Mouse (Mus musculus): ENCODE data around the gene Ppp2r5a.
"Not testable (repeated sequence)": the region's sequence is repeated elsewhere in the genome, so short reads cannot be mapped to it uniquely, and the experiment has no call there.

Ppp2r5a gene

DNA sequence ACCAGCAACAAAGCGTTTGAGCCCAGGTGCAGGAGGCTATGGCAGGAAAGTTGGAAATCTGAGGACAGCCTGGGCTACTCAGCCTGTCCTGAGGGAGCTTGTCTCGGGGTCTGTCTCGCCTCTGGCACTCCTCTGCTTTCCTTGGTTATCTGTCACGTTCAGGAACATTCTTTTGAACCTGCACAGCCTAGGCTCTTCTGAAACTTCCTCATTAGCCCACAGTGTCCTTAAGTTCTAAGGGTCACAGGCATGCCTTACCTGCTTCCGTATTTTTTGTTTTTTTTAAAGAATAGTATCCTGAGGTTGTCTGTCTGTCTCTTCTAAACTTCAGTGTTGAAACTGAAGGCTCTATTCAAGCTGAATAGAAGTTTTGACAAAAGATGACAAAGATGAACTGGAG, at the start of gene Ppp2r5a:
TSS of gene Ppp2r5a (minus strand) at position 199 of the 400 bp plus-strand sequence.
- no peak for DNase-seq (ENCODE audit: low spot score in 2 of 2)

DNA sequence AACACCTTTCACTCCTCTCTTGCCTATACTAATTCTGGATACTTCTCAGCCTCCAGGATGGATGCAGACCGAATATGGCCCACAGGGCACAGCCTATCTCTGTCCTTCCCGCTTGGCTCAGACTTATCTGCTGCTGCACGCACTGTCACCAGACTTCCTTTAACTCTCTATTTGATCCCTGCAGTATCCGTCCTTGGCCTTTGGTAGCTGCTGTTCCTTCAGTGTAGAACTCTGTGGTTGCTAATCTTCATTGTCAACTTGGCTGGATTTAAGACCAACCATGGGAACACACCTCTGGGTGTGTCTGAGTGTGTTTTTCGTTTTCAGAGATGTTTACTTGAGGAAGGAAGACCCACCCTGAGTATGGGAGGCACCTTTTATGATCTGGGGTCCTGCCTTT, 47.5 kb upstream of the Ppp2r5a start:
- no peak for DNase-seq (ENCODE audit: low spot score in 2 of 2)

DNA sequence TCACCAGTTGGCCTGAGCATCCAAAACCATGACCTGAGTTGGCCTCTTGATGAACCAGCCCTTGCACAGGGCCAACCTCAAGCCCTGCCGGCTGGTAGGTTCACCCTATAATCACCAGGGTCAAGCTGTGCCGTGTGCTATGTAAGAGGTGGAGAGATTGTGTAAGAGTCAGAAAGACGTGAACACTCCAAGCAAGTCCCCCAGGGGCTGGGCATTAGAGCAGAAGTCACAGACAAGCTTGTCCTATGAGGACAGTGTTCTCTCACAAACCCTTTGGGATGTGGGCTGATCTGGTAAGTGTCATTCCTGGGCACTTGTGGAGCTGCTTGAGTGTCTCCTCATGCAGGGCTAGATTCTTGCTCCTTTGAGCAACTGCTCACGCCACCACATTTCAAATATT, 46.5 kb upstream of the Ppp2r5a start:
- no peak for DNase-seq (ENCODE audit: low spot score in 2 of 2)

DNA sequence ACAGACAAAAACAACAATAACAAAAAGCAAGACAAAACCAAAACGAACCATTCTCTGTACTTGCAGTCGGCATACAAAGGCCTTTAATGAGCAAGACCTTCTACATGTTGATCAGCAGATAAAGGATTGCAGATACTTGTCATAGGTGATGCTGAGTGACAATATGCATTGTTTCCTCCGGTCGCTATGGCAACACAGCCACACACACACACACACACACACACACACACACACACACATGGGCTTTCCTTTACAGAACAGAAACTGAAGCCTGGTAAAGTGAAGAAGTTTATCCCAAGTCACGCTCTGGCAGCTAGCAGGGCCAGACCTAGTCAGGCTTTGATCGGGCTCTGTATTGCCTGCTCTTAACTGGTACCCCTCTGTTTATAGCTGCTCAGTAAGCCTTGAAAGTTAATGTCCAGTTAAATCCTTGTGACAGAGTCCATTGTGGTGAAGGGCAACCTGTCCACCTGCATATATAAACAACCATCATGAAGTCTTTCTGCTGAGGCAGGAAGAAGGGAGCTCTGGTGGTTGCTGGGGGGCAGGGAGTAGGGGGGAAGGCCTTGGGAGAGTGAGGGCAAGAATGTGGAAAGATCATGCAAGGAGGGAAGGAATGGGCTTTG, 44.4 kb upstream of the Ppp2r5a start:
- peak; percentile 11 to 64 for DNase-seq (ENCODE audit: low spot score in 2 of 2)

DNA sequence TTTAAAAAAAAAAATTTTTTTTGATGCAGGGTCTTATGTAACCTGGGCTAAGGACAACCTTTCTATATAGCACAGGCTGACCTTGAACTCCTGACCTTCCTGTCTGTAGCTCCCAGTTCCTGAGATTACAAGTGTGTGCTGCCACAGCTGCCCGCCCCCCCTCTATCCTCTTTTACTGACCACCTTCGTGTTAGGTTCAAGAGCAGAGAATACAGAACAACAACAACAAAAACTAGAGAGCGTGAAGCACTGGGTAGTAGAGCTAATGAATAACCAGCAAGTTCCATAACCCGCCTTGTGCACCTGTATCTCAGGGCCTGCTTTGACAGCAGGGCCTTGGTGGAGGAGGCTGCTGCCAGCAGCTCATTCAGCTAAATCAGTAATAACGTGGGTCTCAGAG, 43.2 kb upstream of the Ppp2r5a start:
- DNase-seq (ENCODE audit: low spot score in 2 of 2), result no peak

DNA sequence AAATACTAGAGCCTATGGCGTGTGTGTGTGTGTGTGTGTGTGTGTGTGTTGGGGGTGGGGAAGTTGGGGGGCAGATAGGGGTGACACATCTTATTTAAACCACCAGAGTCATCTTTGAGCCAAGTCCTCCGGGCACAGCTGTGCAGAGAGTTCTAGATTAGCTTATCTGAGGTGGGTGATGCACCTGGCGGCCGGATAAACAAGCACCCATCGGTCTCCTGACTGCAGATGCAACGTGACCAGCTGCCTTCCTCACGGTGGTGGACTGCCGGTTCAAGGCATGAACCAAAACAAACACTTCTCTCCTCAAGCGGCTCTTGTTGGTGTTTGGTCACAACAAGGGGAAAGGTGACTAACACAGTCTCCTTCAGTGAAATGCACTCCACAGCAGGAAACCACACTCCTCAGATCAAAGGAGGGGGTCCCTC, 42.8 kb upstream of the Ppp2r5a start:
- DNase-seq (ENCODE audit: low spot score in 2 of 2), result peak; percentile 58 to 79

DNA sequence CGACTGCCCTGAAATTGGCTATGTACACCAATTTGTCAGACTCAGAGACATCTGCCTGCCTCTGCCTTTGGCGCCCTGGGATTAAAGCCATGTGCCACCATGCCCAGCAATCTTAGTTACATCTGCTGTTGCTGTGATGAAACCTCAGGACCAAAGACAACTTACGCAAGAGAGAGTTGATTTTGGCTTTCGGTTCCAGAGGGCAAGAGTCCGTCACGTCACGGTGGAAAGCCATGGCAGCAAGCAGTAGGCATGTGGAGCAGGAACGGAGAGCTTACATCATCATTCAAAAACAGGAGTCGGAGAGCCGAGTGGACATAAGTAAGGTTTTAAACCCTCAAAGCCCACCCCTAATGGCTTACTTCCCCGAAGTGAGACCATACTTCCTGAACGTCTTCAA, 42.3 kb upstream of the Ppp2r5a start:
- DNase-seq (ENCODE audit: low spot score in 2 of 2), result no peak

DNA sequence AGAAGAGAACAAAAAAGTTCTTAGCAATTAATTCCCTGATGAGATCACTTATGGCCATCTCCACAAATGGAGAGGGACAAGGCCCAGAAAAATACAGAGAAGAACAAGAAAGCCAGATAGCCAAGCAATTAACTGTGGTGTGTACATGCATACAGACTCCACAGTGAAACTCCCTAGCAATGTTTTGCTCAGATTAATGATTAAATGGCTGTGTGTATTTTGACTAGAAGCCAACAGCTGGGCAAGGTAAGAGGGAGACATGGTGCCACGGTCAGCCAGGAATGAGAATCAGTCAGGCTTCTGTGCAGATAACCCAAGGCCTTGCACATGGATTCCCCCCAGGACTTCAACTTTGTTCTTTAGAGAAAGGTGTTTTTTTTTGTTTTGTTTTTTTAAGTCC, 41.4 kb upstream of the Ppp2r5a start:
- DNase-seq (ENCODE audit: low spot score in 2 of 2), result no peak

DNA sequence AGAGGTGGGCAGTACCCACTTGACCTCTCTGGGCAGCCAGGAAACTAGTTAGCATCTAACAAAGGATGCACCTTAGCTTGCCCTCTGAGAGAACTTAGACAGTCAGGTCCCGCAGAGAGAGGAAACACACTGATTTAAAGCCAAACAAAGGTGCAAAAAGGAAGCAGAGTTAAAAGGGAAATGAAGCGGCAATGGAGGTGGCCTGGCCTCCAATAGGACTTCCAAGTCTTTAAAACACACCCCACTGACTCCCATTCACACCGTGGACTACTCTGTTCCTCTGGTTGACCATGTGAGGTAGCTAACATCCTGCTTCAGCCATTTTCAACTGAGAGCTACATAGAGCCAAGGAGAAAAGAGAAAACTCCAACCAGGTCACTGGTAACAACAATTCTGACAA, 35.9 kb upstream of the Ppp2r5a start:
- DNase-seq (ENCODE audit: low spot score in 2 of 2), result no peak

DNA sequence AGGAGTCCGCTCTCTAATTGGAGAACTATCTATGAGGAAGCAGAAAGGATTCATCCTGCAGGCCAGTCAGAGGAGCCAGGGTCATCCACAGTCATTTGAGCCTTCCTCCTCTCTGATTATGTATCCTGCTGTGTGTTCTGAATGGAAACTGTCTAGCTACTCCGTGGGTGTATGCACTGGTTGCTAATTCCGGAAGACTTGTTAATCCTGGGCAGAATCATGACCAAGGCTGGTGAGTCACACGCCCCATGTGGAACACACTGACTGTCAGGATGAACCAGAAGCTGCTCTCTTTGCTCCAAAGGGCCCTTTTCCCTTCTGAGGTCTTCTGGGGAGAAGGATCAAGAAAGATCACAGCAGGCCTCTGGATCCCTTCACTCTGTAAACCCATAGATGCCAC, 35.5 kb upstream of the Ppp2r5a start:
- DNase-seq (ENCODE audit: low spot score in 2 of 2), result no peak

DNA sequence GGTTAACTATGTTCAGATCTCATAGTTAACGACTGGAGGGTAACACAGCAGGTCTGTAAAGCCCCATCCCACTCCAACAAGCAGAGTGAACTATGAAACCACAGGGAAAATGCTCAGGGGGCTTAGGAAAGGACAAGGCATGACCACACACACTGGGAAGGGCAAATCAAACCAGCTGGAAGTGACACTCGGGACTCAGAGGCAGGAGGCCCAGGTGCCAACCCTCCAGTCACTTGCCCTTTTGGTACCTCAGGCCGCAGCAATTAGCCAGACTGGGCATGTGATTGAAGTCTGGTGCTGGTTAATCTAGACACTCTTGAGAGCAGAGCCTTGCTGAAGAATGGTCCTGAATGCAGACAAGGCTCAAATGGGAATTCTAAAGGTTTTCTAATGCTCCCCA, 33.6 kb upstream of the Ppp2r5a start:
- no peak for DNase-seq (ENCODE audit: low spot score in 2 of 2)

DNA sequence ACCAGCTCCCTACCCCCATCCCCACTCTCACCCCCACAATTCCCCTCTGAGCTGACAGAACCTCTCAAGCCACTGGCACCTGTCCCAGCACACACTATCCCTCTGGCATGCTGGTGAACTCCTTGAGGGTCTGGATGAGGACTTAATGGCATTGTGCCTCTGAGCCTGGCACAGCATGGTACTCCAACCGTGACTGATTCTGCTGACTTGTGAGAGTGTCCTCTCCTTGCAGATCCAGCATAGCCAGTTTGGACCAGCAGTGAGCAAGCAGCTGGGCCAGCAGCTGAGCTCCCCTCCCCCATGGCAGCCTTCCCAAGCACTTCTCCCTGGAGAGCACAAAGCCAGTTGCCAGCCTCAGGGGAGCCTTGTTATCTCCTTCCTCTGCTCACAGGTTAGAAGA, 32.3 kb upstream of the Ppp2r5a start:
- DNase-seq (ENCODE audit: low spot score in 2 of 2), result no peak

DNA sequence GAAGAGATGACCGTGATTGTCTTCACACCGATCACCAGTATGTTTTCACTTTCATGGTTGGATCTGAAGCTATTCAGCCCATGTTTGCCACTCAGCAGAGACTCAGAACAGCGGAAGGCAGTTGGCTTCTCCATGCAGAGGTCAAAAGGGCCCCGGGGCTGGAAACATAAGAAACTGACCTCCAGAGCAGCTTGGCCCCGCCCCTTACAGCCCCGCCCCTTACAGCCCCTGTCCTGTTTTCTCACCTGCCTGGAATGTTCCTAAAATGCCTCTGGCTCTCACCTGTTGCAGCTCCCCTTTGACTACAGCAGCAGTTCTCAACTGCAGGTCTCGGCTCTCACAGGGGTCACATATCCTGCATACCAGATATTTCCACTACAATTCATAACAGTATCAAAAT, 29.5 kb upstream of the Ppp2r5a start:
- no peak for DNase-seq (ENCODE audit: low spot score in 2 of 2)

DNA sequence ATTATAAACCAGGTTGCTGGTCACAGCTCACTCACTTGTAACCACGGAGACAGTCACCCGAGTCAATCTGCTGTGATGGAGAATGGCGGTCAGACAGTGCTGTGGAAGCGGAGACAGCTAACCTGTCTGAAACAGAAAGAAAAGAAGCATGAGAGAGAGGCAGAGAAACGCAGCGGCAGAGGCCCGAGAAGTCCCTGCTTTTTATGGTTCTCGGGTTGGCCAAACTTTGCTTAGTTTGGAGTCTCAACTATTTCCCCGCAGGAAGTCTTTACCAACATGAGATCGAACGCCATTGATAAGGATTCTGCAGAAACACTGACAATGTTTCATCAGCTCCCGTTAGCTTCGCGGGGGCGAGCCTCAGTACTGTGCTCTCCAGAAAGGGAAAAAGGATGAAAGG, 29.0 kb upstream of the Ppp2r5a start:
- no peak for DNase-seq (ENCODE audit: low spot score in 2 of 2)

DNA sequence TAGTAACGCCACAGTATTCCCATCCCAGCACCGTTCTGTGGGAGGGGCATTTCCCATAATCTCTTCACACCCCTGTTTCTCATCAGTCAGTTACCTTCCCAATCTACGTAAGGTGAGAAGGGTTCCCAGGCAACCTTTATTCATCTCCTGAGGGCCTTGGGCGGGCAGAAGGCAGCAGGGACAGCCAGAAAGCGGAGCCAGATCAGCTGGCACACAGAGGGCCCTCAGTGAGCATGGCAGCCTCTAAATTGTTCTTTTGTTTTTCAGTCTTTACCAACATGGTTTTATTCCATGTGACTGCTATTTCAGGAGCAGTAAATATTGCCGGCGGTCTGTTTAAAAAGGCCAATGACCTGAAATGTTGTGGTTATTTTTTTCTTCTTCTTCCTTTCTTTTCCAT, 27.0 kb upstream of the Ppp2r5a start:
- DNase-seq (ENCODE audit: low spot score in 2 of 2), result no peak

DNA sequence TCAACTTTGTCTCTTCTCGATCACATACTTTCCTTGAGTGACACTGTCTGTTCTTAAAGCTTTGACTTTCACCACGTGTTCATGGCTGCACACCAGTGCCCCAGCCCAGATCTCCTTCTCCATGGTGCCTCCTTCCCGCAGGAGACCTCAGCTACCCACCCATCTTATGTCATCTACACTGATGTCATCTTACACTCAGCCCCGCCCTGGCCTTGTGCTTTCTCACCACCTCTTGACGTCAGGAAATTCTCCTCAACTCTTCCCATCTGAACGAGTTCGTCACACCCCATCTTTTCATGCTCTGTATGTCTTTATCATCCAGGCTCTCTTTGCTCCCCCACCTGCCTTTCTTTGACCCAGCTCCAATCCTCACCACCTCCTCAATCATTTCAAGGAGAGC, 22.8 kb upstream of the Ppp2r5a start:
- DNase-seq (ENCODE audit: low spot score in 2 of 2), result peak; percentile 13 to 18

DNA sequence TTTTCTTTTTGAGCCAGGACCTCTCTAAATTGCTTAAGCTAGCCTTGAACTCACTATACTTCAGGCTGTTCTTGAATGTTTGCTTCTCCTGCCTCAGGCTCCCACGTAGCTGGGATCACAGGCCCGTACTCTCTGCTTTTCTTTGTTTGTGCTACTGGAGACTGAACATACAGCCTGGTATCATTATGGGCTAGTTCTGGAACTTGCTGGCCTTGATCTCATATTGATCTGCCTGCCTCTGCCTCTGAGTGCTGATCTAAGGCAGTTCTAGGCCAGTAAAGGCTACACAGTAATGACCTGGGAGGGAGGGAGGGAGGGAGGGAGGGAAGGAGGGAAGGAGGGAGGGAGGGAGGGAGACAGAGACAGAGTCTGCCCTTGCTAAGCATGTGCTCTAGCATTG, 20.1 kb upstream of the Ppp2r5a start:
- DNase-seq (ENCODE audit: low spot score in 2 of 2), result no peak

DNA sequence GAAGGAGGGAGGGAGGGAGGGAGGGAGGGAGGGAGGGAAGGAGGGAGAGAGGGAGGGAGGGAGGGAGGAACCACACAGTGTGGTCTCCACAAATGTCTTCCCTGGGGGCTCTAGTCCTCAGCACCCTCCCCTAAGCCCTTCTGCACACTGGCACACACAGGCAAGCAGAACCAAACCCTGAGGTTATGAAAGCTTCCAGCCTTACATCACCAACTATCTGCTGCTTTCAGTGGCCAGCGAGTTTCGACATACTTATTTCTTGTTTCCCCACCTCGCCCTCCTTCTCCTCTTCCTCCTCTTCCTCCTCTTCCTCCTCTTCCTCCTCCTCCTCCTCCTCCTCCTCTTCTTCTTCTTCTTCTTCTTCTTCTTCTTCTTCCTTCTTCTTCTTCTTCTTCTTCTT, 19.6 kb upstream of the Ppp2r5a start:
- not testable (repeated sequence) for DNase-seq (ENCODE audit: low spot score in 2 of 2)

DNA sequence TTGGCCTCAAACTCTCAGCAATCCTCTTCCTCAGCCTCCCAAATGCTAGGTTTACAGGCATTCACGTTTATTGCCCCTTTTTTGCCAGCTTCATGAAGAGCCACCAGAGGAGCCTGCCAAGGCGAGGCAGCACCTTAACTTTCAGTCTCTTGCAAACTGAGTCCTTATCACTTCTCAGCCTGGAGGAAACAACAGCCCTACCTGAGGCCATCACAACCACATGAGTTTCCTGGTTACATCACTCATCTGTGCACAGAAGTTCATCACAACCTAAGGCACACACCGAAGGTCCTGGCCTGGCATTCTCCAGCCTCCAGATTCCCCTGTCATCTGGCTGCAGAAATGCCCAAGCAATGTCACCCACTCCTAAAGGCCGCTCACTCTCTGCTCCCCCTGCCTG, 19.1 kb upstream of the Ppp2r5a start:
- peak in 1 of 2 experiments; percentile 30 for DNase-seq (ENCODE audit: low spot score in 2 of 2)

DNA sequence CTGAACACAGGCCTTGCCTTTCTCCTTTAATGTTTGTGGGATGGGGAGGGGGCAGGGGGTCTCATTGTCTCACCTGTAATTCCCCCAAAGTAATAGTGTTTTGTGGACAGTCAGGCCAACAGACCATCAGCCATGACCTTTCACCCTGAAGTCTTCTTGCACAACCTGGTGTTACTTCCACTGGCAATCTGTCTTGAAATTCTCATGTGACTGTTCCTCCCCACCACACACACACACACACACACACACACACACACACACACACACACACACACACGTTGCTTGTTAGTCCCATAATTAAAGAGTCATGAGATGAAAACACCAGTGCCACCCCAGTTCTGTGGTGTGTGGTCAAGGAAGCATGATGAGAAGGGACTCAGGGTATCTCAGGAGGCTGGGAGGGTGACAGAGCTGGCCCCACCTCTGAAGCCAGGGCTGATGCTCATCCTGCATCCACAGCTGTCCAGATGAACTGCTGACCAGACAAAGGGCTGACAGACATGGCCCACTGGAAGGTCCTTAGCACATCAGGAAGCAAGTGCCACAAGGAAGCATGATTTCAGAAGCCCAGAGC, 18.4 kb upstream of the Ppp2r5a start:
- DNase-seq (ENCODE audit: low spot score in 2 of 2), result peak; percentile 21 to 47

DNA sequence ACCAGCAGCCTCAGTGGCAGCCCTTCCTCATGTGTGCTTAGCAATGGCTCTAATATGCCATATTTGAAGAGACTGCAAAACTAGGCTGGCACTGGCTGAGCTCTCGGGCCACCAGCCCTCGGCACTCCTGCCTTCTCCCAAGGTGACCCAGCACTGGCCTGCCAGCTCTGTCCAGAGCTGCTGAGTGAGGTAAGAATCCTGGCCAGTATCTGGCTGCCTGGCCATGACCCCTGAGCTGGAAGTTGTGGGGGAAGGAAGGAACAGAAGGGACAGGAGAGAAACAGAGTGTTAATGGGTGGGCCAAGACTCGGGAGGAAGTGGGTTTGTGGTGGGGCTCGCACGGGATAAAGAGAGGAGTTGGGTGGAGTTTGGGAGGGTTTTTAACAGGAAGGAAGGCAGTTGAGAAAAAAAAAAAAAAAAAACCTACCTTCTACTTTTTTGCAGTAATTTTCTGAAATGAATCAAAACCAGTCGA, 17.9 kb upstream of the Ppp2r5a start:
- peak; percentile 41 to 42 for DNase-seq (ENCODE audit: low spot score in 2 of 2)

DNA sequence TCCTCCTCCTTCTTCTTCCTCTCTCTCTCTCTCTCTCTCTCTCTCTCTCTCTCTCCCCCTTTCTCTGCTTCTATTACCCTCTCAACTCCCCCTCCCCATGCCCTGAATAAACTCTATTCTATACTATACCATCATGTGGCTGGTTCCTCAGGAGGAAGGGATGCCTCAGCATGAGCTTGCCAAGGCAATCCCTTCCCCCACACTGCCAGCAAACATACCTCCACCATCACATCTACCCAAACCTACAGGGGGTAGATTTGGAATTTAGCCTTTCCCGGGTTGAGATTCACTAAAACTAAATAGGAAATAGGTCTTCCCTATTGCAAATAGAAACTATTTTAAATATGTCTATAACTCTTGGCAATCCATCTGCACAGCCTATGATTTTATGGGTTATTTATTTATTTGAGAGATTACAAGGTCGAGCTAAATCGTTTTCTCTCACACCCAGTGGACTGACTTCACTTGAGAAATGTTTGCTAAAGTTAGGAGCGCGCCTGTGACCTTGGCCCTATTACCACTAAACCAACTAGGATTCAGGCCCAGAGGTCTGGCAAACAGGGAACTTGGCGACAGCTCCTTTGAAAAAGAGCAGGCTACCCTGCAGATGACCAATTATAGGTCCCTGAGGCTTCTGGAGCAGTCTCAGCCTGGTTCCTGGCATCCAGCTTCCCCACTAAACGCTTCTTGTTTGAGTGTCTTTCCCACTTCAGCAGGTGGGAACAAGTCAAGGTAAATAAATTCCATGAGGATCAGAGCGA, 17.1 kb upstream of the Ppp2r5a start:
- DNase-seq (ENCODE audit: low spot score in 2 of 2), result no peak

DNA sequence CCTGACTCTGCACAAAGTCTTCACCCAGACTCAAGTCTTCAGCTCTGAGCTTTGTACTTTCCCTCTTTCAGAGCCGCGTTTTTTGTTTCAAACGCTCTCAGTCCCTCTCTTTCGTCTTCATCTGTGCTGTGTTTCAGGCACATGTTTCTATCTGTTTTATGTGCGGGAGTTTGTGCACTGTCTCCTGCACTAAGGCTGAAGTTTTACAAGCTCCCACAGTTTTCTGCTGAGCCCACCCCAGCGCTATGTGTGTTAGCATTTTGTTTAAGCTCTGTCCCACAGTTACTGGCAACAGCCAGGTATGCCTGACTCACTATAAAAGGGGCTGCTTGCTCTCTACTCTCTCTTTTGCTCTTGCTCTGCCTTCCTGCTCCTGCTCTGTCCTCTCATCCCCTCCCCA, 16.3 kb upstream of the Ppp2r5a start:
- DNase-seq (ENCODE audit: low spot score in 2 of 2), result no peak
